Mouse (Mus musculus) embryo, embryonic 10.5 days (tissue): ENCODE results near the gene Ccr3.
"Not testable (repeated sequence)": the region's sequence is repeated elsewhere in the genome, so short reads cannot be mapped to it uniquely, and the experiment has no call there.

Experiments used
- DNase-seq: peaks from one replicate; pipeline ENCODE4 v3.0.0-alpha.2; 2015; ENCODE audit warnings: low spot score

Gene Ccr3

DNA sequence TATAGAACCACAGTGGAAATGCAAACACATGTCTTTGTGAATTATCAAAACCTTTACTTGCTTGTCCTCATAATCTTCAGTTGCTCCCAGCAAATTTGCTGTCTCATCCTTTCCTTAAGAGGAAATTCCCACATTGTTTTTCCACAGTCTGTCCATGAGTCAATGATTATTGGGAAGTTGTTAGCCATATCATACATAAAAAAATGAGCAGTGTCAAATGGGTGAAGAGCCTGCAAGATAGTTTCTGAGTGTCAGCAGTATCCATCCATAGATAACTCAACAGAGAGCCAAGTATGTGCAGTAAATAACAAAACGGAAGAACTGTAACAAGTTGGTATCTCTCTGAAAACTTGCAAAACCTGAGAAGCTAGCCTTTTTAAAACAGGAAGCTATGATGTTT, at the start of gene Ccr3:
TSS of gene Ccr3 (plus strand) at position 301 of the 400 bp plus-strand sequence.
- no peak for DNase-seq

DNA sequence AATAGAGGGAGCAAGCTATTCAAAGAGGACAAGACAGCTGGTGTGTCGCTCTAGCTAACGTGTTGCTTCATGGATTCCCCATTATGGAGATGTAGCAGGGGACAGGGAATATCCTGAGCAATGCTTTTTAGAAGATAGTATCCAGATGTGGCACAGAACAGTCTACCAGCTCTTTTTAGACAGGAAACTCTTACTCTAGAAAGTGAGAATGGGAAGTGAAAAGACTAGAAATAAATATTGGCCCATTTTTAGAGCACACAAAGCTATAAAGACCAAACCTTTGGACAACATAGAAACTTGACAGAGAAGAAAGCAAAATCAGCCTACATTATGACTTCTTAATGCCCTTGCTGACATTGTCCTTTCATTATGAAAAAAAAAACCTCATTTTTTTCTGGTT, 46.1 kb upstream of the Ccr3 start:
- DNase-seq = no peak

- no peak for DNase-seq
These were observed 44.7 kb upstream of the Ccr3 start for GRCm38 (mm10) chr9:123976876-123977663.

GRCm38 (mm10) chr9:123978308-123978707, 43.5 kb upstream of the Ccr3 start, which contains the start of gene Ccr1l1:
Gene Ccr1l1 (minus strand): TSS chr9:123978408.
- DNase-seq = no peak

DNA sequence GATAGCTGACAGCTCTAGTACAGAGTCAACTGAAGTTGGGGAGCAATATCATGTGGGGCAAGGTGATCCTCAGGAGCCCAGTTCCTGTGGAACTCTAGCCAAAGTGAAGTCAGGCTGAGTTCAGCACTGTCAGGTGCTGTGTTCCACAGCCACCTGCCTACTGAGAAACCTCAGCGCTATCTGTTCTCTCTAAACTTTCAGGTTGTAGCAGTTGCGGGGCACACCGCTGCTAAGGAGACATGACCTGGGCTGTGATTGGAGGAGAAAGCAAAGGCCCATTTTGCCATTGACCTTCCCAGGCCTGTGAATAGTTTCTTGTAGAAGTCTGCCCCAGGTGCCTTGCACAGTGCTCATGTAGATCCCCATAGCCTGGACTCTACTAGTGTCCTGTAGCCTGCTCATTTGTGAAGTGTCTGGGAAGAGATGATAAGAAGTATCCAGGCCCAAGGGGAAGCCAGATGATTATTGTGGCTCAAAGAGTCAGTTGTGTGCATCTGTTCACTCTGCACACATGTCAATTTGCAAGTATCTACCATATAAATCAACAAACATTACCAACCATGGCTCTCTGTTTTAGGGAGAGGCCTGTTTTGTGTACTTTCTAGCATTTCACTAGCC, 40.8 kb upstream of the Ccr3 start:
- not testable (repeated sequence) for DNase-seq

- no peak for DNase-seq
These were observed 39.9 kb upstream of the Ccr3 start for GRCm38 (mm10) chr9:123981909-123982308.

DNA sequence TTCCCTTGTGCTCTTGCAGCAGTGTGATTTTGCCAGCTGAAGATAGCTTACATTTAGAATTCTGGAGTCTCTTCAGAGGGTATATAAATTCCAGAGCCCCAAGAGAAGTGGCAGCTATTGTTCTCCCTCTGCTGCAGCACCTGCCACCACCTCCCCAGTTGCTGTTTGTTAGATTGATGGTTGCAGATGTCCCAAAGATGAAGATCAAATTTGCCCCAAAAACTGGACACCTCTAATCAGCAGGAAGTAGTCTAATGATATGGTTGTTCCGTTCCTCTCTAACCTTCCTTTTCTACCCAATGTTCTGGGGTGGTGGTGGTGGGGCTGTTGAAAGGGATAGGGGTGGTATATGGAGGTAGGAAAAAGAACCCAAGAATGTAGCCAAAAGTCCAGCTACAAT, 39.1 kb upstream of the Ccr3 start:
- no peak for DNase-seq

DNA sequence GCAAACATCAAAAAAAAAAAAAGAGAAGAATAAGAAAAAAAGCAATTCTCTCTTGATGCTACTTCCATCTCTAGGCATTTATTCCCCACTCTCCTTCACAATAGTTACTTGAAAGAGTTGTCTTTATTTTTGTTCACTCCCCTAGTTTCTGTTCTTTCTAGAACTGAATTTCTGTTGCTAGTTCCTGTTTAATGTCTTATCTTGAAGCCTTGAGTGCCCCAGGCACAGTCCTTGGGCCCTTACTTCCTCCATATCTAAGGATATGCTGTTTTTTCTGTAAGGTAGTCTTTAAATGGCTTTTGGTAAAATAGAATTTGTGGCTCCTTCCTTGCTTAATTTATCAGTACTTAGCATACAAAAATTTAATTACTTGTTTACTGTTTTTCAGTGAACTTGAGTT, 36.8 kb upstream of the Ccr3 start:
- no peak for DNase-seq

GRCm38 (mm10) chr9:123986217-123986616, 35.6 kb upstream of the Ccr3 start:
- peak; percentile 4 for DNase-seq

DNA sequence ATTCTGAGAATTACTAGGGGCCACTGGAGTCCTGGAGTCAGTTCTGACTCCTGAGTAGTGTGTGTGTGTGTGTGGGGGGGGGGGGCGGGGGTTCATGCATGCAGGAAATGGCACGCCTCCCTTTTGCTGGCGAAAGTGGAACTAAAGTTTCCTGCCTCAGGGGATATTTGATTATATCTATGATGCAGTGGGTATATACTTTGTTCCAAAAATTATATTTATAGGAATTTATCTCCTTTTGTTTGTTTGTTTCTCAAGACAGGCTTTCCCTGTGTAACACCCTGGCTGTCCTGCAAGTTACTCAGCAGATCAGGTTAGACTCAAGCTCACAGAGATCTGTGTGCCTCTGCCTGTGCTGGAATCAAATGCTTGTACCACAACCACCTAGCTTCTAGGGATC, 32.1 kb upstream of the Ccr3 start:
- DNase-seq = no peak

- DNase-seq = no peak
These were observed 30.4 kb upstream of the Ccr3 start for GRCm38 (mm10) chr9:123991312-123991906.

- DNase-seq = no peak
These were observed 24.1 kb upstream of the Ccr3 start for GRCm38 (mm10) chr9:123997719-123998118.

DNA sequence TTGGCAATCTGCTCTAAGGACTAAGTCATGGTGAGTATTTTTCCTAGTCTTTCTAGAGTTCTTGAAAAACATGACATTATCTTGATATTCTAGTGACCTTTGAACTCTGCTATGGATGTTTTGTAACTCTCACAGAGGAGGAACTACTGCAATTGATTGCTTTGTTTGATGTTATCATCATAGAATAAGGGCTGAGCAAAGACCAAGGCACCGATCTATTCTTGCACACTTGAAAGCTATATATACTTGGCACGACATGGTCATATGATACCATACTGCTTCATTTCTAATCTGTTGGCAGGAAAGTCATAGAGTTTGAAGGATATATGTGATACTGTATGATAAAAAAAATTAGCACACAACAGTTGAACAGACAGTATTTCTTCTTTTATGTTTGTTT, 22.0 kb upstream of the Ccr3 start:
- no peak for DNase-seq

GRCm38 (mm10) chr9:124012691-124013090, 9.1 kb upstream of the Ccr3 start:
- DNase-seq = no peak

- DNase-seq = no peak
These were observed 8.5 kb upstream of the Ccr3 start for GRCm38 (mm10) chr9:124013270-124013669.

DNA sequence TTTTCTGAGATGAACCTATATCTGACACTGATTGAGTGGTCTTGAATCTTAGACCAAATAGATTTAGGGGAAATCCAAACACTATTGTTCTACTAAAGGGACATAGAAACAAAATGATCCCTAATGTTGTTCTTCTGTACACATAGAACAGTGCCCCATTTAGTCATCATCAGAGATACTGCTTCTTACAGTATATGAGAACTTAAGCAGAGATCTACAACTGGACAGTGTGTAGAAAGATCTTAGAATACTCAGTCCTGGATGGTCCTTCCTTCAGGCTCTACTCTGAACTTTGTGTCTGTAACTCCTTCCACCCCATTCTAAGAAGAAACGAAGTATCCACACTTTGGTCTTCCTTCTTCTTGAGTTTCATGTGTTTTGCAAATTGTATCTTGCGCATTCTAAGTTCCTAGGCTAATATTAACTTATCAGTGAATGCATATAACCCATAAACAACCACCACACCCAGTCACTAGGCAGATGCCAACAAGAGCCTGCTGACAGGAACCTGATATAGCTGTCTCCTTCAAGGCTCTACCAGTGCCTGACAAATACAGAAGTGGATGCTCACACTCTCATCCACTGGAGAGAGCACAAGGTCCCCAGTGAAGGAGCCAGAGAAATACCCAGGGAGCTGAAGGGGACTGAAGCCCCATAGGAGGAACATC, 6.7 kb upstream of the Ccr3 start:
- DNase-seq = no peak

- no peak for DNase-seq
These were observed 5.7 kb upstream of the Ccr3 start for GRCm38 (mm10) chr9:124016048-124016447.

DNA sequence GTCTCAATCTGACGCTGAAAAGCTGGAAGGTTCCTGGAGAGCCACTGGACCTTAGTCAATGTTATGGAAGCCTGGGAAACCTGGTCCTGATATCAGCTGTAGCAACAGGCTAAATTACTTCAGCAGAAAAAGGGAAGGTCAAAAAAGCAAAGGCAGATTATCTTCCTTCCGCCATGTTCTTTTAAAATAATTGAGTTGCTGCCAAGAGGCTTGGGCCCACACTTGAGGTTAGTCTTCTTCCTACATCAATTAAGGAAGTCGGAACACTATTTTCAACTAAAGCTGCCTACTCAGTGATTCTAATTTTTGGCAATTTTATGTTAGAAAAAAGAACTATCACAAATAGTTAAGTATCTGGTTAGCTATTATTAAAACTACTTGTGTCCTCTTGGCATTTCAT, 1.9 kb upstream of the Ccr3 start:
- no peak for DNase-seq

GRCm38 (mm10) chr9:124033345-124033744, 11.6 kb downstream of the Ccr3 start:
- DNase-seq = peak; percentile 64

DNA sequence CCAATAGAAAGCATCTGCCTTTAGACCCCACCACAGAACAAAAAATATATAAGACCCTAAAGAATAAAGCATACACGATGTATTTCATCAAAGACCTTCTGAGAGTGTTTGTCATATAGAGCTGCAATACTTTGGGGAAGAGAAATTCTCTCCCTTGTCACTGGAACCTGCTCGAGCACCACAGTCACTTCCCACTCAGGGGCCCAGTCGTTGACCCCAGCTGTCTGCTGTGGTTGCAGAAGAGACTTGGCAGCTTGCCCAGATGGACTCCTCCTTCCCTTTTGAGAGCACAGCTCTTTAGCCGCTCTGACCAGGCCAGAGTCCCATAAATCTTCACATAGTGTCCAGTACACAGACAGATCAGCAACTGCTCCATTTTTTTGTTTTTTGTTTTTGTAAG, 15.9 kb downstream of the Ccr3 start:
- peak; percentile 36 for DNase-seq

DNA sequence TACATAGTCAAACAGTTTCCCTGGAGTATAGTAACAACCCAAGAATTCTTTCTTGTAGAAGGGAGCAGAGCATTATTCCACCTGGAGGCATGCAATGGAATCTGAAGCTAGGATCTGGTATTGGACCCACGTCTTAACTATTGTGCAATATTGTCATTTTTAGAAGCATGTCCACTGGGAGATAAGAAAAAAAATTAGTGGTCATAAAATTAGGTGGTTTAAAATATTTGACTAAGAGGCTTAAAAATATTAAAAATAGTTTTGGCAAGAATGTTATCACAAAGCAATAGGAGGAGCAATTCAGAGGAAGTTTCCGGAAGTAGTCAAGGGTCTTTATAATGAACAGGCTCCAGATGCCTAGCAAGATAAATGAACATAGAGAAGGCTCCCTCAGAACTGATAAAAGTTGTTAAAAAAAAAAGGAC, 16.4 kb downstream of the Ccr3 start:
- DNase-seq = no peak

GRCm38 (mm10) chr9:124038949-124039348, 17.2 kb downstream of the Ccr3 start:
- no peak for DNase-seq

GRCm38 (mm10) chr9:124040932-124041331, 19.2 kb downstream of the Ccr3 start:
- DNase-seq = no peak
